Mouse (Mus musculus): ENCODE measurements around the gene Lad1. TPM values are rescaled to one million over a fixed set of nuclear protein-coding genes. Genes with fewer than 3 reads are reported as not detected.

Gene Lad1
- total RNA-seq, 4 experiments from 2014 or later: 1.0 to 2.0 (median 1.0) TPM

GRCm38 (mm10) chr1:135872991-135873390 is 54.6 kb downstream of the Lad1 start:
- no peak for DNase-seq (ENCODE audit: low spot score in 2 of 2)

GRCm38 (mm10) chr1:135877248-135877647 is 58.9 kb downstream of the Lad1 start:
- DNase-seq (ENCODE audit: low spot score in 2 of 2): no peak

- DNase-seq (ENCODE audit: low spot score in 2 of 2): peak in 1 of 2 experiments; percentile 64
Measured at GRCm38 (mm10) chr1:135882385-135883109, 64.1 kb downstream of the Lad1 start.

Other genes starting within 250 kb of the Lad1 start
- 10 to 100 TPM; 55.8 to 63.3 (median 59.9) TPM for gene Nav1, start 211.3 kb upstream of the Lad1 start, total RNA-seq (2022)
- gene Csrp1, start 98.5 kb upstream of the Lad1 start, total RNA-seq (2022): 100 to 1,000 TPM; 242 to 284 (median 250) TPM
- 10 to 100 TPM; 12.4 to 15.9 (median 15.0) TPM for gene Phlda3, start 52.5 kb upstream of the Lad1 start, total RNA-seq (2022)
- gene Tnni1, start 39.2 kb upstream of the Lad1 start, total RNA-seq (2022): 1 to 10 TPM; 1.5 to 4.1 (median 2.9) TPM
- 1 to 10 TPM; 2.7 to 6.2 (median 3.1) TPM for gene Tnnt2, start 17.8 kb downstream of the Lad1 start, total RNA-seq (2022)
- gene Pkp1, start 100.6 kb downstream of the Lad1 start, total RNA-seq (2022): not detected
- gene Igfn1, start 187.7 kb downstream of the Lad1 start, total RNA-seq (2022): under 1 TPM; 0.35 to 0.61 (median 0.38) TPM
- gene Tmem9, start 189.6 kb downstream of the Lad1 start, total RNA-seq (2022): 10 to 100 TPM; 71.4 to 79.2 (median 73.5) TPM
- not detected for gene Ascl5, start 232.2 kb downstream of the Lad1 start, total RNA-seq (2022)
- gene Cacna1s, start 234.2 kb downstream of the Lad1 start, total RNA-seq (2022): 1 to 10 TPM in 2 of 4 experiments, under 1 TPM in 2; 0.37 to 1.9 (median 0.79) TPM